Mouse (Mus musculus): ENCODE data around the gene Cdc6. TPM values are rescaled to one million over a fixed set of nuclear protein-coding genes. Genes with fewer than 3 reads are reported as not detected.

The Cdc6 gene
- polyA plus RNA-seq, 1 experiment: 8.4 TPM

GRCm38 (mm10) chr11:98956340-98956739 lies 48.7 kb downstream of the Cdc6 start:
- peaks cover 52% of the 10 kb centered on the region for H3K4me1 ChIP-seq (replicated peaks; ENCODE audit: control insufficient read depth, insufficient read depth, low read length)
- H3K27me3 ChIP-seq (ENCODE audit: control insufficient read depth, insufficient read depth, low read length): no peaks in the 10 kb centered on the region
- no peaks in the 10 kb centered on the region for H3K36me3 ChIP-seq (ENCODE audit: control insufficient read depth, insufficient read depth, low read length)
- 95% methylated on average over 10 of the region's 10 CpGs for WGBS
- DNase-seq: no peak
- no peak overlapping the region for H3K4me3 ChIP-seq (ENCODE audit: control insufficient read depth, insufficient read depth, low read length)
- no peak overlapping the region for H3K27ac ChIP-seq (ENCODE audit: control insufficient read depth, insufficient read depth, low read length)
- TF ChIP-seq CTCF (IDR thresholded peaks at IDR 0.05; ENCODE audit: borderline replicate concordance, control insufficient read depth, extremely low read depth, insufficient read depth, low read length, poor library complexity) (no peak), POLR2A (IDR thresholded peaks at IDR 0.05; ENCODE audit: control insufficient read depth, extremely low read depth, insufficient read depth, low read length, poor library complexity) (no peak)

GRCm38 (mm10) chr11:98959437-98960312 lies 52.1 kb downstream of the Cdc6 start:
- peak overlapping the region; percentile 82 for H3K4me3 ChIP-seq (ENCODE audit: control insufficient read depth, insufficient read depth, low read length)
- no peaks in the 10 kb centered on the region for H3K36me3 ChIP-seq (ENCODE audit: control insufficient read depth, insufficient read depth, low read length)
- DNase-seq: peak; percentile 84
- H3K4me1 ChIP-seq (replicated peaks; ENCODE audit: control insufficient read depth, insufficient read depth, low read length): peaks cover 54% of the 10 kb centered on the region
- TF ChIP-seq POLR2A (IDR thresholded peaks at IDR 0.05; ENCODE audit: control insufficient read depth, extremely low read depth, insufficient read depth, low read length, poor library complexity) (peak; percentile 93), CTCF (IDR thresholded peaks at IDR 0.05; ENCODE audit: borderline replicate concordance, control insufficient read depth, extremely low read depth, insufficient read depth, low read length, poor library complexity) (peak; percentile 62; the same call in 1 of the 2 replicates)
- H3K27me3 ChIP-seq (ENCODE audit: control insufficient read depth, insufficient read depth, low read length): no peaks in the 10 kb centered on the region
- under 1% methylated on average over 42 of the region's 43 CpGs for WGBS
- H3K27ac ChIP-seq (ENCODE audit: control insufficient read depth, insufficient read depth, low read length): peak overlapping the region; percentile 53; the same call in 1 of the 2 replicates

- Histone ChIP-seq H3K4me3 (ENCODE audit: control insufficient read depth, insufficient read depth, low read length) (peak overlapping the region; percentile 82), H3K27ac (ENCODE audit: control insufficient read depth, insufficient read depth, low read length) (peak overlapping the region; percentile 53; the same call in 1 of the 2 replicates), H3K4me1 (replicated peaks; ENCODE audit: control insufficient read depth, insufficient read depth, low read length) (peaks cover 54% of the 10 kb centered on the region), H3K36me3 (ENCODE audit: control insufficient read depth, insufficient read depth, low read length) (no peaks in the 10 kb centered on the region), H3K27me3 (ENCODE audit: control insufficient read depth, insufficient read depth, low read length) (no peaks in the 10 kb centered on the region)
- no peak for TF ChIP-seq CTCF (IDR thresholded peaks at IDR 0.05; ENCODE audit: borderline replicate concordance, control insufficient read depth, extremely low read depth, insufficient read depth, low read length, poor library complexity)
- TF ChIP-seq POLR2A (IDR thresholded peaks at IDR 0.05; ENCODE audit: control insufficient read depth, extremely low read depth, insufficient read depth, low read length, poor library complexity): no peak
- 1% methylated on average over 53 of the region's 53 CpGs for WGBS
- DNase-seq: peak; percentile 85
Observed at GRCm38 (mm10) chr11:98960313-98960906, 52.8 kb downstream of the Cdc6 start.

- H3K36me3 ChIP-seq (ENCODE audit: control insufficient read depth, insufficient read depth, low read length): no peaks in the 10 kb centered on the region
- H3K27me3 ChIP-seq (ENCODE audit: control insufficient read depth, insufficient read depth, low read length): no peaks in the 10 kb centered on the region
- no peak for TF ChIP-seq POLR2A (IDR thresholded peaks at IDR 0.05; ENCODE audit: control insufficient read depth, extremely low read depth, insufficient read depth, low read length, poor library complexity)
- no peak for TF ChIP-seq CTCF (IDR thresholded peaks at IDR 0.05; ENCODE audit: borderline replicate concordance, control insufficient read depth, extremely low read depth, insufficient read depth, low read length, poor library complexity)
- H3K4me1 ChIP-seq (replicated peaks; ENCODE audit: control insufficient read depth, insufficient read depth, low read length): peaks cover 54% of the 10 kb centered on the region
- peak overlapping the region; percentile 82 for H3K4me3 ChIP-seq (ENCODE audit: control insufficient read depth, insufficient read depth, low read length)
- 49% methylated on average over 18 of the region's 18 CpGs for WGBS
- peak overlapping the region; percentile 44; the same call in 1 of the 2 replicates for H3K27ac ChIP-seq (ENCODE audit: control insufficient read depth, insufficient read depth, low read length)
- peak; percentile 25 for DNase-seq
Observed at GRCm38 (mm10) chr11:98961051-98961592, 53.5 kb downstream of the Cdc6 start.

- TF ChIP-seq POLR2A (IDR thresholded peaks at IDR 0.05; ENCODE audit: control insufficient read depth, extremely low read depth, insufficient read depth, low read length, poor library complexity): no peak
- no peak for TF ChIP-seq CTCF (IDR thresholded peaks at IDR 0.05; ENCODE audit: borderline replicate concordance, control insufficient read depth, extremely low read depth, insufficient read depth, low read length, poor library complexity)
- Histone ChIP-seq H3K27me3 (ENCODE audit: control insufficient read depth, insufficient read depth, low read length) (no peaks in the 10 kb centered on the region), H3K27ac (ENCODE audit: control insufficient read depth, insufficient read depth, low read length) (peak overlapping the region; percentile 52; the same call in 1 of the 2 replicates), H3K4me3 (ENCODE audit: control insufficient read depth, insufficient read depth, low read length) (peak overlapping the region; percentile 82), H3K36me3 (ENCODE audit: control insufficient read depth, insufficient read depth, low read length) (no peaks in the 10 kb centered on the region), H3K4me1 (replicated peaks; ENCODE audit: control insufficient read depth, insufficient read depth, low read length) (peaks cover 61% of the 10 kb centered on the region)
- WGBS: 21% methylated on average over 8 of the region's 8 CpGs
- peak; percentile 45 for DNase-seq
Observed at GRCm38 (mm10) chr11:98961766-98962165, 54.2 kb downstream of the Cdc6 start.

- DNase-seq: no peak
- peaks cover 2% of the 10 kb centered on the region; the same call in 1 of the 2 replicates for H3K36me3 ChIP-seq (ENCODE audit: control insufficient read depth, insufficient read depth, low read length)
- 53% methylated on average over 12 of the region's 12 CpGs for WGBS
- H3K4me3 ChIP-seq (ENCODE audit: control insufficient read depth, insufficient read depth, low read length): peak overlapping the region; percentile 61
- peak overlapping the region; percentile 93 for H3K27ac ChIP-seq (ENCODE audit: control insufficient read depth, insufficient read depth, low read length)
- H3K4me1 ChIP-seq (replicated peaks; ENCODE audit: control insufficient read depth, insufficient read depth, low read length): peaks cover 66% of the 10 kb centered on the region
- H3K27me3 ChIP-seq (ENCODE audit: control insufficient read depth, insufficient read depth, low read length): no peaks in the 10 kb centered on the region
- TF ChIP-seq POLR2A (IDR thresholded peaks at IDR 0.05; ENCODE audit: control insufficient read depth, extremely low read depth, insufficient read depth, low read length, poor library complexity) (no peak), CTCF (IDR thresholded peaks at IDR 0.05; ENCODE audit: borderline replicate concordance, control insufficient read depth, extremely low read depth, insufficient read depth, low read length, poor library complexity) (no peak)
Observed at GRCm38 (mm10) chr11:98962421-98963095, 55.0 kb downstream of the Cdc6 start.
